Mouse (Mus musculus): Measurements from ENCODE around the gene Gm10972. TPM values are rescaled to one million over a fixed set of nuclear protein-coding genes. Genes with fewer than 3 reads are reported as not detected.

The Gm10972 gene
- polyA plus RNA-seq (2014; fragmentation: Illumina TruSeq; extraction: RNeasy Lipid Tissue Mini Kit (QIAGEN cat#74804); ENCODE audit: low read depth, low replicate concordance) = not detected

GRCm38 (mm10) chr3:94642495-94643162 is at the start of gene Gm10972:
Gene Gm10972, plus strand, starts transcription at chr3:94643112.

DNA sequence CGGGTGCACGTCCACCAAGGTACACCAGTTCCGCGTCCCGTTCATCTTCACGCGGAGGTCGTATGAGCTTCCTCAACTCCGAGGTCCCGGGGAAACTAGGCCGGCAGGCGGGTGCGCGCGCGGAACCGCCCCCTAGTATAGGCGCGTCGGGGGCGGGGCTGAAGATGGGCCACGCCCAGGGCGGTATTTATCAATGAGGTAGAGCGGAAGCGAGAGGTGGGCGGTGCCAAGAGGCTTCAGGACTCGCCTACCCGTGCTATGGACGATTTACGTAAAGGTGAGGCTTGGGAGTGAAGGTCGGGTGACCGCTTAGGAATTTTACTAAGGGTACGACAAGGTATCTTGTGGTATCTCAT is 15.8 kb downstream of the Gm10972 start, which contains the start of gene Tuft1:
TSS of gene Tuft1 (minus strand) at position 133 of the 356 bp plus-strand sequence.

Other genes starting within 250 kb of the Gm10972 start
- gene Lingo4, start 244.6 kb upstream of the Gm10972 start, polyA plus RNA-seq (2014; fragmentation: Illumina TruSeq; extraction: RNeasy Lipid Tissue Mini Kit (QIAGEN cat#74804); ENCODE audit: low read depth, low replicate concordance) = not detected
- gene Tdrkh, start 229.8 kb upstream of the Gm10972 start, polyA plus RNA-seq (2014; fragmentation: Illumina TruSeq; extraction: RNeasy Lipid Tissue Mini Kit (QIAGEN cat#74804); ENCODE audit: low read depth, low replicate concordance) = 8.9 TPM
- 53.4 TPM for gene Mrpl9, start 199.8 kb upstream of the Gm10972 start, polyA plus RNA-seq (2014; fragmentation: Illumina TruSeq; extraction: RNeasy Lipid Tissue Mini Kit (QIAGEN cat#74804); ENCODE audit: low read depth, low replicate concordance)
- not detected for gene Oaz3, start 199.2 kb upstream of the Gm10972 start, polyA plus RNA-seq (2014; fragmentation: Illumina TruSeq; extraction: RNeasy Lipid Tissue Mini Kit (QIAGEN cat#74804); ENCODE audit: low read depth, low replicate concordance)
- not detected for gene Celf3, start 164.8 kb upstream of the Gm10972 start, polyA plus RNA-seq (2014; fragmentation: Illumina TruSeq; extraction: RNeasy Lipid Tissue Mini Kit (QIAGEN cat#74804); ENCODE audit: low read depth, low replicate concordance)
- gene Riiad1, start 162.8 kb upstream of the Gm10972 start, polyA plus RNA-seq (2014; fragmentation: Illumina TruSeq; extraction: RNeasy Lipid Tissue Mini Kit (QIAGEN cat#74804); ENCODE audit: low read depth, low replicate concordance) = 1.8 TPM
- gene Snx27, start 60.4 kb upstream of the Gm10972 start, polyA plus RNA-seq (2014; fragmentation: Illumina TruSeq; extraction: RNeasy Lipid Tissue Mini Kit (QIAGEN cat#74804); ENCODE audit: low read depth, low replicate concordance) = 74.6 TPM
- 5.6 TPM for gene Tuft1, start 15.8 kb downstream of the Gm10972 start, polyA plus RNA-seq (2014; fragmentation: Illumina TruSeq; extraction: RNeasy Lipid Tissue Mini Kit (QIAGEN cat#74804); ENCODE audit: low read depth, low replicate concordance)
- 0.61 TPM for gene Selenbp2, start 50.4 kb downstream of the Gm10972 start, polyA plus RNA-seq (2014; fragmentation: Illumina TruSeq; extraction: RNeasy Lipid Tissue Mini Kit (QIAGEN cat#74804); ENCODE audit: low read depth, low replicate concordance)
- gene Cgn, start 143.4 kb downstream of the Gm10972 start, polyA plus RNA-seq (2014; fragmentation: Illumina TruSeq; extraction: RNeasy Lipid Tissue Mini Kit (QIAGEN cat#74804); ENCODE audit: low read depth, low replicate concordance) = 5.5 TPM
- 12.7 TPM for gene Pogz, start 194.5 kb downstream of the Gm10972 start, polyA plus RNA-seq (2014; fragmentation: Illumina TruSeq; extraction: RNeasy Lipid Tissue Mini Kit (QIAGEN cat#74804); ENCODE audit: low read depth, low replicate concordance)
- 60.7 TPM for gene Psmb4, start 243.8 kb downstream of the Gm10972 start, polyA plus RNA-seq (2014; fragmentation: Illumina TruSeq; extraction: RNeasy Lipid Tissue Mini Kit (QIAGEN cat#74804); ENCODE audit: low read depth, low replicate concordance)

Data from kidney, adult 10 weeks (tissue).